Mouse (Mus musculus) heart, embryonic 10.5 days (tissue): ENCODE results near the gene Heyl. TPM values are rescaled to one million over a fixed set of nuclear protein-coding genes. Genes with fewer than 3 reads are reported as not detected.

Experiments used
- DNase-seq: peaks from one replicate; pipeline ENCODE4 v3.0.0-alpha.2; 2017; ENCODE audit warnings: low spot score
- H3K27ac ChIP-seq: fragments of 300-500 bp; sonication (generic); 2 replicates; pipeline ENCODE4 v1.5.1; 2016; ENCODE audit warnings: mild to moderate bottlenecking
- H3K27me3 ChIP-seq: fragments of 300-500 bp; sonication (generic); 2 replicates; pipeline ENCODE4 v1.6.1; 2016; ENCODE audit warnings: mild to moderate bottlenecking; ENCODE audit not compliant: poor library complexity, insufficient read depth, severe bottlenecking
- H3K36me3 ChIP-seq: fragments of 300-500 bp; sonication (generic); 2 replicates; pipeline ENCODE4 v1.6.1; 2016; ENCODE audit warnings: mild to moderate bottlenecking, moderate library complexity
- H3K4me1 ChIP-seq: fragments of 300-500 bp; sonication (generic); 2 replicates; pipeline ENCODE4 v1.6.1; 2016; ENCODE audit warnings: mild to moderate bottlenecking
- H3K4me3 ChIP-seq: fragments of 300-500 bp; sonication (generic); 2 replicates; pipeline ENCODE4 v1.5.1; 2016; ENCODE audit warnings: mild to moderate bottlenecking, moderate library complexity
- H3K9me3 ChIP-seq: fragments of 300-500 bp; sonication (generic); 2 replicates; pipeline ENCODE4 v1.6.1; 2016; ENCODE audit warnings: mild to moderate bottlenecking, moderate library complexity
- WGBS: fragments of 180-500 bp; shearing (Covaris S2); methylation state at CpG from one replicate; pipeline ENCODE4 v1.1.7; 2016; 5-methylcytosine and 5-hydroxymethylcytosine counted together
- polyA plus RNA-seq: library from polyadenylated mRNA; unstranded; fragments of >200 nt; fragmentation: Nextera tagmentation; extraction: Ambion mirVana; gene quantifications from 2 replicates; pipeline ENCODE4 v1.2.1, GENCODE M21; 2016

Gene Heyl
- polyA plus RNA-seq = 3.2 and 3.9 TPM in 2 replicates

DNA sequence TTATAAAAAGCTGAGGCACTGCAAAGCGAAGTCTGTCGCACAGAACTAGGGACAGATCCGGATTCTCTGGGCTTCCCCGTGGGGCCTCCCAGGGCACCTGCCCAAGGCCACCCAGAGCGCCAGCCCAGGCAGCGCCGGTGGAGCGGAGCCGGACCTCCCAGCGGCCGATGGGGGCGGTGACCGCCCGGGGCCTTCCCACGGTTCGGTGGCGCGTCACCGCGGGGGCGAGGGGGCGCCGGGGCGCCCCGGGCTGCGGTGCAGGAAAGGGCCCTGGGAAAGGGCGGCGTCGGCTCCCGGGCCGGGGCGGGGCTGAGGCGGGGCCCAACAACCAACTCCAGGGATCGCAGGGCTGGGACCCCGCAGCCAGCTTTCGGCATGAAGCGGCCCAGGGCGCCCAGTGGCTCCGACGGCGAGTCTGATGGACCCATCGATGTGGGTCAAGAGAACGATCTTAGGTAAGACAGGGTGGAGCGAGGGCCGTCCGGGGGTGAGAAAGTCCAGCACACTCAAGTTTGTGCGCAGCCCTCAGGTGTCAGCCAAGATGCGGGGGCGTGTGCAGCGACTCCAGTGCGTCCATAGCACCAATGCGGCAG lies at the start of gene Heyl:
Gene Heyl (plus strand): TSS at position 65 of the 593 bp plus-strand sequence.
- peaks cover 51% of the 10 kb centered on the region for H3K4me1 ChIP-seq
- DNase-seq = no peak
- peak within 1 kb of the TSS; percentile 84 for H3K27ac ChIP-seq
- 2% methylated on average over 52 of the region's 52 CpGs for WGBS
- H3K4me3 ChIP-seq = peak within 1 kb of the TSS; percentile 68
- peaks cover 82% of the 10 kb centered on the region for H3K27me3 ChIP-seq
- no peaks in the 10 kb centered on the region for H3K9me3 ChIP-seq
- H3K36me3 ChIP-seq = no peaks in the 10 kb centered on the region

DNA sequence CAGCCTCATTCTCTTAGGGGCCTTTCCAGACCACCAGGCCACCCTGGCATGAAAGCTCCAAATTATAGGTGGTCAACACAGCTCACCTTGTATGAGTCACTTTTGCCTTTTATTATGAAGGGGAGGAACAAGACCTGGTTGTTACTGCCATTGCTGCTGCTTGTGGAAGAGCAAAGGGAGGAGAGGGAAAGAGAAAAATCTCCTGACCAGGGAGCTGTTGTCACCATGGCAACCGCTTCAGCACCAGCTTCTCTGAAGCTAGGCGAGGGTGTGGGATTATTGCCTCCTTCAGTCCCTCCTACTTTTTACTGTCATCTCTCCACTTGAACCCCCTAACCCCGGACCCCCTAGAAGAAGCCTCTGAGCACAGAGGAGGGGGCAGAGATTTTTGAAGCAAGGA lies 48.5 kb upstream of the Heyl start:
- Histone ChIP-seq H3K4me1 (peaks cover 20% of the 10 kb centered on the region), H3K27me3 (peaks cover 98% of the 10 kb centered on the region), H3K9me3 (no peaks in the 10 kb centered on the region), H3K4me3 (no peak overlapping the region), H3K27ac (no peak overlapping the region), H3K36me3 (no peaks in the 10 kb centered on the region)
- no peak for DNase-seq
- WGBS = 42% methylated on average over 3 of the region's 3 CpGs

DNA sequence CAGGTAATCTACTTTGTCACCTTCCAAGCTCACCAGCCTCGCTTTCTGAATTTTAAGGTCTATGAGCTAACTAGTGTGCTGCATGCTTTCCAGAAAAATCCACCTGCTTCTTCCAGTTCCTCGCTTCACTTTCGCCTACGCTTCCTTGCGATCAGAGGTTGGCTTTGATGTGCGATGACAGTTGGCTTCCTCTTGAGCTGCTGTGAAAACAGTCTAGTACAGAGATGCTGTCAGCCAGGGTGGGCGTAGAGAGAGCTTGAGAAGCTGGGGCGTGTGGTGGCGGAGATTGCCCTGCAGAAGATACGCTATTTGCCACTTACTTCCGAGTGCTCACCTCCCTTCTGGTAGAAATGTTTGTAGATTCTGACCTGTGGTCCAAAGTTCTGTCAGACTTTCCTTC lies 41.0 kb upstream of the Heyl start:
- Histone ChIP-seq H3K4me1 (peaks cover 12% of the 10 kb centered on the region; the same call in 1 of the 2 replicates), H3K9me3 (no peaks in the 10 kb centered on the region), H3K27ac (no peak overlapping the region), H3K36me3 (no peaks in the 10 kb centered on the region), H3K4me3 (no peak overlapping the region), H3K27me3 (peaks cover 94% of the 10 kb centered on the region)
- no peak for DNase-seq
- WGBS = 65% methylated on average over 11 of the region's 11 CpGs

DNA sequence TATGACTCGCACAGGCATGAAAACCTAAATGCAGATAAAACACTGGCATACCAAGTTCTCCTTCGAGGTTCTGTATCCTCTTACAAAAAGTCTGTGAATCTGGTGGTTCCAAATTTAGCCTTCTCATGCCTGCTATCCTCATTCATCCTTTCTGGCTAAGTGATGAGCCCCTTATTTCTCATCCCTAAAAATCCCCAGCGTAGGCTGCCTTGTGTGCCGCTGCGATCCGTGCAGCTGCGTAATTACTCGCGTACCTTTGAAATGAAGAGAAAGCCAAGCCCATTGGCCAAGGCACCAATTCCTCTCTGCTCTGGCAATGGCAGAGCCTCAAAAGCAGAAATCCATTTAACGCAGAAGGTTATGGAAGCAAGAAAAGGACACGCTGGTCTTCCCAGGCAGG lies 39.6 kb upstream of the Heyl start:
- peaks cover 12% of the 10 kb centered on the region; the same call in 1 of the 2 replicates for H3K4me1 ChIP-seq
- no peak overlapping the region for H3K4me3 ChIP-seq
- H3K27ac ChIP-seq = no peak overlapping the region
- DNase-seq = no peak
- 87% methylated on average over 11 of the region's 11 CpGs for WGBS
- H3K36me3 ChIP-seq = no peaks in the 10 kb centered on the region
- H3K9me3 ChIP-seq = no peaks in the 10 kb centered on the region
- peaks cover 93% of the 10 kb centered on the region for H3K27me3 ChIP-seq

DNA sequence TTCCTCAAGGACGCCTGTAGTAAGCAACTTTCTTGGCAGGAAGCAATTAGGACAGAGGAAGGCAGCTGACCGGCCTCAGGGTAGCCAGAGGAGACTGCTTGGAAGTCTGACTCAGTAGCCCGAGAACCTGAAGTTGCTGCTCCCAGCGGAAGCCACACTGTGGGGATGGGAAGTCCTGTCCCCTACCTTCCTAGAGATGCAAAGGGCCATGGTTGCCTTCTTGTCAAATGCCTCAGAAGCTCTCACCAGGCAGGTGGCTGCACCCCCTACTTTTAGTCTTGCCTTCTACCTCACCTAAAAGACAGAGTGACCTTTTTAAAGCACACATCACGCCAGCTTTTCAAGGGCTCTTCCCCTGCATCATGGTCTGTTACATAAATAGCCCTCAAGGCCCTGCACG lies 36.7 kb upstream of the Heyl start:
- DNase-seq = no peak
- Histone ChIP-seq H3K27ac (no peak overlapping the region), H3K4me3 (no peak overlapping the region), H3K4me1 (peaks cover 22% of the 10 kb centered on the region), H3K9me3 (no peaks in the 10 kb centered on the region), H3K36me3 (no peaks in the 10 kb centered on the region), H3K27me3 (peaks cover 98% of the 10 kb centered on the region)
- 52% methylated on average over 6 of the region's 6 CpGs for WGBS

DNA sequence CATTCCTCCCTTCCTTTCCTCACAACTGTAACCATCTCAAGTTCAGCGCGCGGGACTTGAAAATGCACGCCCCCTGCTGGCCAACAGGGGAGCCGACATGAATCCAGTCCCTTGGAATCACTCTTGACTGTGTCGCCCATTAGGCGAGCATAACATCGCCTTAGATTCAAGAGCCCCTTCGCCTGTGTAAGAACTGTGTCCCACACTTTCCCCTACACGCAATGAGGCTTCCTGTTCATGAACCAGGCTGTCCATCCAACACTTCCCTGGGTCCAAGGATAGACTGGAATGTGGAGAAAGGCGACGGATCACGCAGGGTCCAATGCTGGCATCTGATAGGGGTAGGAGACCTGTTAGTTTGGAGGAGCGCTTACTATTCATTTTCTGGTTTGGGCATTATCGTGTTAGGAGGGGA lies 32.6 kb upstream of the Heyl start:
- Histone ChIP-seq H3K36me3 (no peaks in the 10 kb centered on the region), H3K4me1 (peaks cover 35% of the 10 kb centered on the region), H3K27ac (no peak overlapping the region), H3K9me3 (no peaks in the 10 kb centered on the region), H3K4me3 (peak overlapping the region; percentile 66), H3K27me3 (peaks cover 79% of the 10 kb centered on the region)
- WGBS = 2% methylated on average over 15 of the region's 15 CpGs
- peak; percentile 83 for DNase-seq

DNA sequence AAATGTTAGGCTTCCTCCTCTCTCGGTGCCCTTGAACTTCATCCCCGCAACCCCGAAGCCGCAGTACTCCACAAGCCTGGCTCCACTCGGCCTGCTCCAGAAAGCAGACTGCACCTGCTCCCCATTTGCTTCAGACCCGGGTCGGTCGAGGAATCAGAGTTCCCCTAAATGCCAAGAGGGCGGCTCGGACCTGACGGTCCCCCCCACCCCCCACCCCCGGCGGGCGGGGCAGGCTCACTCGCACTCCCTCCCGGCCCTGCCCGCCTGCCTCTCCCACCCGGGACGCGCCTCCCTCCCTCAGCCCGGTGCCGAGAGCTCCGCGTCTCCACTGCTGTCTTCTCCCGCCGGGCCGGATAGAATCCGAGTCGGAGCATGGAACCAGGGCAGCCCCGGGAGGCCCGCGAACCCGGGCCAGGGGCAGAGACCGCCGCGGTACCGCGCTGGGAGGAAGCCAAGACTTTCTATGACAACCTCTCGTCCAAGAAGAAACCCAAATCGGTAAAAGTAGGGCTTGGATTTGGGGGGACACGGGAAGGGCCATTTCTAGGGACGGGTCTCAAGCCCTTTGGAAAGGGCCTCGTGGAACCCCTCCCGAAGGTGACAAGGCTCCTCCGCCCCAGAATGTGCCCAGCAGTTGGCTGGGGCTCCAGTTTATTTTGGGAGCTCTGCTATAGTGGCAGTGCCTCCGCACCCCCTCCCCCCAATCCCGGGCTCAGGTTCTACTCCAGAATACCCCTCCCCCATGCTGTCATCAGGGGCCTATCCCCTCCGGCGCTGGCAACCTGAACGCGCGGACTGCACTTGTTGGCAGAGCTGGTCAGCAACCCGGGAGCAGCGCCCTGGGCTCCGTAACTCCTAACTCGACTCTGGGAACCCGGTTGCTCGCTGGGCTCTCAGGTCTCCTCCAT lies 31.9 kb upstream of the Heyl start, which contains the start of gene Nt5c1a:
Gene Nt5c1a (plus strand): TSS at position 319 of the 908 bp plus-strand sequence.
- Histone ChIP-seq H3K4me1 (peaks cover 33% of the 10 kb centered on the region), H3K27ac (peak within 1 kb of the TSS; percentile 67), H3K36me3 (no peaks in the 10 kb centered on the region), H3K27me3 (peaks cover 81% of the 10 kb centered on the region), H3K4me3 (peak within 1 kb of the TSS; percentile 66), H3K9me3 (no peaks in the 10 kb centered on the region)
- under 1% methylated on average over 56 of the region's 58 CpGs for WGBS
- DNase-seq = no peak

DNA sequence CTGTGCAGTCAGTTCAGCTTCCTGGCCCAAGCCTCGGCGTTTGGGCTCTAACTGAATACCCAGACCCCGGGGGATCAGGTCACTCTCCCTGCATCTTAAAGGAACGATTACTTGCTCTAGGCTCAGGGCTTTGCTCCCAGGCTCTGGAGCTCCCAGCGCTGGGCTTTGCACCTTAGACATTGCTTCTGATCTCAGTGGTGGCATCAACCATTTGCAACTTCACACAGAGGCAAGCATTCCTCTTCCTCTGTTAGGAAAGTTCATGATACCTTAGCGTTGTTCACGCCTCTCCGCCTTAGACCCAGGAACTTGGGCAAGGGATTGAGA lies 31.3 kb upstream of the Heyl start:
- Histone ChIP-seq H3K9me3 (no peaks in the 10 kb centered on the region), H3K27ac (no peak overlapping the region), H3K36me3 (no peaks in the 10 kb centered on the region), H3K4me1 (peaks cover 28% of the 10 kb centered on the region), H3K27me3 (peaks cover 81% of the 10 kb centered on the region), H3K4me3 (peak overlapping the region; percentile 66)
- DNase-seq = no peak
- WGBS = 7% methylated on average over 8 of the region's 8 CpGs

DNA sequence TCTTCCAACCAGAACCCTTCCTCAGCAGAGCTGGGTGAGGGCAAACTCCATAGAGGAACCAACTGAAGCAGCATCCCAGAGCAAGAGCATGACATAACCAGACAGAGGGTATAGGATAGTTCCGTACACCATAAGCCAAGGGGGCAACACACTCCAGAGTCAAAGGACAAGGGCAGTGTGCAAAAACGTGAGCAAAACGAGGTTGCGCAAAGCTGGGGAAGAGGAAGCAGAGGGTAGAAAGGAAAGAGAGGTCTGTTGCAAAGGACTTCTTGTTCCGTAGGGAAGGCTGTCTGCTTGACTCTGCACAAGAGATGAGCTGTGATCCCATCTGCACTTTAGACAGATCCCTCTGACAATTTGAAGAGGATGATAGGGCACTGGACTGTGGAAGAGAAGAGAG lies 26.0 kb upstream of the Heyl start:
- no peak for DNase-seq
- H3K36me3 ChIP-seq = no peaks in the 10 kb centered on the region
- no peaks in the 10 kb centered on the region for H3K9me3 ChIP-seq
- peaks cover 77% of the 10 kb centered on the region for H3K27me3 ChIP-seq
- H3K27ac ChIP-seq = no peak overlapping the region
- no peak overlapping the region for H3K4me3 ChIP-seq
- peaks cover 11% of the 10 kb centered on the region for H3K4me1 ChIP-seq
- WGBS = 67% methylated on average over 5 of the region's 5 CpGs

DNA sequence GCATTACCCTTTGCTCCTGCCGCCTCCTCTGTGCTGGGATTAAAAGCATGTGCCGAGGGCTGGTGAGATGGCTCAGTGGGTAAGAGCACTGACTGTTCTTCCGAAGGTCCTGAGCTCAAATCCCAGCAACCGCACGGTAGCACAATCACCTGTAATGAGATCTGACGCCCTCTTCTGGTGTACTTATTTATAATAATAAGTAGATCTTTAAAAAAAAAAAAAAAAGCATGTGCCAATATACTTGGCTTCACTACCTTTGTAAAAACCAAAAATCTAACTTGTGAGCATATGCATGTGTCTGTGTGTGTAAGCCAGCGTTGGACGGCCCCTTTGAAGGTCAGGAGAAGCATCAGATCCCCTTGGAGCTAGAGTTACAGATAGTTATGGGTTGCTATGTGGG lies 22.4 kb upstream of the Heyl start:
- Histone ChIP-seq H3K36me3 (no peaks in the 10 kb centered on the region), H3K4me1 (no peaks in the 10 kb centered on the region), H3K27me3 (peaks cover 94% of the 10 kb centered on the region), H3K9me3 (no peaks in the 10 kb centered on the region), H3K27ac (no peak overlapping the region), H3K4me3 (no peak overlapping the region)
- DNase-seq = no peak
- 58% methylated on average over 8 of the region's 8 CpGs for WGBS

DNA sequence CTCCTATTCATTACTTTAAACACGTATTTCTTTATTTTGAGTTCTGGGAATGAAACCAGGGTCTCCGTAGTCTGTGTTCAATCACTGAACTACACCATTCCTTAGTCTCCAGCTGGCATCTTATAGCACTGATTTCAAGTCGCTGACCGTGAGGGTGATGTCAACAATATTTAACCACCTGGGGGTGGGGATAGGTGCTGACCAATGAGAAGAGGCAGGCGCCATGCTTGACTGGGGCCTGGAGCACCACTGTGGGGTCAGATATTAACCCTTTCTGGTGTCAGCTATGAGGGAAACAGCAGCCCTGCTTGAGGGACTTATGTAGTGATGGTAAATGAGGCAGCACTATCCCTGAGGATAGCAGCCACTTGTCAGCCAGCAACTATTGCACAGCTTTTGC lies 21.9 kb upstream of the Heyl start:
- no peak for DNase-seq
- Histone ChIP-seq H3K27me3 (peaks cover 92% of the 10 kb centered on the region), H3K27ac (no peak overlapping the region), H3K4me3 (no peak overlapping the region), H3K9me3 (no peaks in the 10 kb centered on the region), H3K36me3 (no peaks in the 10 kb centered on the region), H3K4me1 (no peaks in the 10 kb centered on the region)
- 55% methylated on average over 5 of the region's 5 CpGs for WGBS

DNA sequence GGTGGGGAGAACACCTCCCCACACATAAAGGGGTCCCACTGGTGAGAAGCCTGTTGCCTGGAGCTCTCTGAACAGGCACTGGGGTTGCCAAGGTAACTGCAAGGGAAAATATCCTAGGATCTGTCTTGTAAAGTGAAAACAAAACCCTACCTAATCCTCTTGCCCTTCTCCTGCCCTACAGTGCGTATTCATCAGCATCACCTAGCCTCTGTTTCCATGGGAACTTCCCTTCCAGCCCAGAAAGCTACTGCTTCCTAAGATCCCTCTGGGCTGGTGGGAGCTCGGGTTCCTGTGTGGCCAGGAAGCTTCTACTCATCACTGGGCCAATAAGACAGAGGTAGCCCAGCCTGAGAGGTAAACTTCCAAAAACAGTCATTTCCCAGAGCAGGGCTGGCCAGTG lies 21.0 kb upstream of the Heyl start:
- H3K4me1 ChIP-seq = no peaks in the 10 kb centered on the region
- H3K27me3 ChIP-seq = peaks cover 86% of the 10 kb centered on the region
- no peak for DNase-seq
- H3K4me3 ChIP-seq = no peak overlapping the region
- no peaks in the 10 kb centered on the region for H3K36me3 ChIP-seq
- no peaks in the 10 kb centered on the region for H3K9me3 ChIP-seq
- H3K27ac ChIP-seq = no peak overlapping the region
- 39% methylated on average over 2 of the region's 2 CpGs for WGBS

DNA sequence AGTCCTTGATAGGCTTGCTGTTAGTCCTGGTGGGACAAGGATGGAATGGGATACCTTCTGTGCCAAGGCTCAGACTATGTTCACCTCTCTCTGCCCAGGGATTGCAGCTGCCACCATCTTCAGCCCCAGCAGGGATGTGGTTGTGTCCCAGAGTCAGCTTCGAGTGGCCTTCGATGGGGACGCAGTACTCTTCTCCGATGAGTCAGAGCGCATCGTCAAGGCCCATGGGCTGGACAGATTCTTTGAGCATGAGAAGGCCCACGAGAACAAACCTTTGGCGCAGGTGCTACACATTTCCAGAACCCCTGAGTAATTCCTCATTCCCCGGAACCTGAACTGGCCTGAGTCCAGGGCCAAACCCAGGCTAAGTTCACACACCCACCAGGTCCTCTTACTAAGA lies 19.4 kb upstream of the Heyl start:
- H3K4me3 ChIP-seq = no peak overlapping the region
- peaks cover 88% of the 10 kb centered on the region for H3K27me3 ChIP-seq
- H3K4me1 ChIP-seq = no peaks in the 10 kb centered on the region
- 89% methylated on average over 9 of the region's 9 CpGs for WGBS
- H3K27ac ChIP-seq = no peak overlapping the region
- DNase-seq = no peak
- no peaks in the 10 kb centered on the region for H3K9me3 ChIP-seq
- H3K36me3 ChIP-seq = no peaks in the 10 kb centered on the region
